Mouse (Mus musculus) bone marrow, adult 2 months (tissue): ENCODE measurements around the gene Sos1. TPM values are rescaled to one million over a fixed set of nuclear protein-coding genes. Genes with fewer than 3 reads are reported as not detected.

ENCODE experiments used
- H3K27ac ChIP-seq: fragments of 200-500 bp; 2 replicates; pipeline ENCODE4 v1.5.1; 2012; ENCODE audit warnings: low read depth, mild to moderate bottlenecking, control low read depth, inconsistent platforms, low read length; ENCODE audit not compliant: control insufficient read depth, poor library complexity, insufficient read depth
- H3K4me1 ChIP-seq: fragments of 200-500 bp; 2 replicates; pipeline ENCODE4 v1.6.1; 2011; ENCODE audit warnings: low read length; ENCODE audit not compliant: control insufficient read depth, insufficient read depth
- H3K4me3 ChIP-seq: fragments of 200-500 bp; replicated peaks from 2 replicates; pipeline ENCODE3; 2011; ENCODE audit warnings: mild to moderate bottlenecking, low read depth, low read length, control low read depth; ENCODE audit not compliant: control insufficient read depth
- CTCF ChIP-seq: fragments of 200-500 bp; IDR thresholded peaks from 2 replicates; pipeline ENCODE4 v1.5.1; 2011; ENCODE audit warnings: low read length, control low read depth; ENCODE audit not compliant: control insufficient read depth, insufficient read depth
- POLR2A ChIP-seq: fragments of 200-500 bp; IDR thresholded peaks from 2 replicates; pipeline ENCODE4 v1.6.1; 2011; ENCODE audit warnings: low read depth, mild to moderate bottlenecking, control low read depth, low read length, borderline replicate concordance; ENCODE audit not compliant: control insufficient read depth
- WGBS: fragments of 180-500 bp; shearing (Covaris S2); methylation state at CpG from one replicate; pipeline ENCODE4 v1.1.7; 2018; 5-methylcytosine and 5-hydroxymethylcytosine counted together
- polyA plus RNA-seq: library from polyadenylated mRNA; stranded (reverse); fragments of >200 nt; gene quantifications from 2 replicates; pipeline ENCODE4 v1.2.4, GENCODE M21; 2011; ENCODE audit warnings: low replicate concordance; ENCODE audit not compliant: missing spikeins, insufficient read depth, insufficient read length

Gene Sos1
- polyA plus RNA-seq, 1 experiment = 5.5 TPM

DNA sequence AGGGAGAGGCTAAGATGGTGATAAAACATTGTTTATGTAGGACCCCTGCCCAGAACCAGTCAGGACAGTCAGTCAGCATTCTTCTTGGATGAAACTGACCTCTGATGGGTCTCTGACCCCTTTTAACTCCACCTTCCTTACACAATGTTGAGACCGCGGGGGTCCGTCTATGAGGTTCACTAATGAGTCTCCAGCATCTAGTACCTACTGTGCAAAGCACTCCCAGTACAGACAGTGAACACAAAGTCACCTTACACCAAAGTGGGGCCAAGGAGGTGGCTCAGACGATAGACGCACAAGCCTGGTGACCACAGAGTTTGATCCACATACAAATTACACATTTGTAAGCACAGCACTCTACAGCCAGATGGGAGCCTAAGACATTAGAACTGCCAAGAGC lies 20.0 kb downstream of the Sos1 start:
- H3K27ac ChIP-seq = no peak overlapping the region
- 85% methylated on average over 5 of the region's 5 CpGs for WGBS
- TF ChIP-seq POLR2A (no peak), CTCF (no peak)
- H3K4me3 ChIP-seq = no peak overlapping the region
- H3K4me1 ChIP-seq = no peaks in the 10 kb centered on the region

GRCm38 (mm10) chr17:80455648-80456047 lies 24.6 kb downstream of the Sos1 start:
- TF ChIP-seq POLR2A (no peak), CTCF (0 out of 2 replicates have a peak, but pooled peaks have one; percentile 11)
- WGBS = 19% methylated on average over 2 of the region's 2 CpGs
- H3K4me3 ChIP-seq = no peak overlapping the region
- no peak overlapping the region for H3K27ac ChIP-seq
- H3K4me1 ChIP-seq = no peaks in the 10 kb centered on the region; the same call in 1 of the 2 replicates

DNA sequence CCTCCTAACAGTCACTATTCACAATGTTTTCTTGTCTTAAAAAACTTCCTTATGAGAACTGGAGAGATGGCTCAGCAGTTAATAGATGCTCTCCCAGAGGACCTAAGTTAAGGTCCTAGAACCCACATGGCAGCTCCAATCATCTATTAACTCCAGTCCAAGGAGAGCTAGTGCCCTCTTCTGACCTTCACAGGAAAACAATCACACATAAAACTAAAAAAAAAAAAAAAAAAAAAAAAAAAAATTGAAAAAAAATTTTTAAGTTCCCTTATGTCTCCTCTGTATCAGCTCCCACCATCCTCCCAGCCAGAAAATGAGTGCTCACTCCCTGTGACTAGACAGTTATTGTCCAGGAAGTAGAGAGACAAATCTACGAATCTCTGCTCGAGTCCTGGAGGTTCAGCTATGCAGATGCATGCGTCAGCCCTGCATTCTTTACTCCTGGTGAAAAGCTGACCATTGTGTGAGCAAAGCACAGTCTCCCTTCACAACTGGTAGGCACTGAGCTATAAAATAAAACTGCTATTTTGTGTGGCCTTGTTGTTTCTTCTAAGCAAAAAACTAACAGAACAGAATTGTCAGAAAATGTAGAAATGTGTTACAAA lies 29.7 kb downstream of the Sos1 start:
- H3K4me1 ChIP-seq = no peaks in the 10 kb centered on the region; the same call in 1 of the 2 replicates
- TF ChIP-seq POLR2A = no peak
- no peak for TF ChIP-seq CTCF
- 83% methylated on average over 3 of the region's 3 CpGs for WGBS

GRCm38 (mm10) chr17:80446470-80446869 lies 33.8 kb downstream of the Sos1 start:
- 92% methylated on average over 5 of the region's 5 CpGs for WGBS
- Histone ChIP-seq H3K4me3 (no peak overlapping the region), H3K4me1 (no peaks in the 10 kb centered on the region; the same call in 1 of the 2 replicates), H3K27ac (no peak overlapping the region)
- TF ChIP-seq CTCF = no peak
- TF ChIP-seq POLR2A = no peak

More for the DNA sequence above, 29.7 kb downstream of the Sos1 start:
- Histone ChIP-seq H3K4me3 (no peak overlapping the region), H3K27ac (no peak overlapping the region)

GRCm38 (mm10) chr17:80445433-80445832 lies 34.8 kb downstream of the Sos1 start:
- WGBS = 92% methylated on average over 7 of the region's 7 CpGs
- Histone ChIP-seq H3K4me1 (no peaks in the 10 kb centered on the region), H3K27ac (no peak overlapping the region), H3K4me3 (no peak overlapping the region)
- no peak for TF ChIP-seq POLR2A
- TF ChIP-seq CTCF = no peak

DNA sequence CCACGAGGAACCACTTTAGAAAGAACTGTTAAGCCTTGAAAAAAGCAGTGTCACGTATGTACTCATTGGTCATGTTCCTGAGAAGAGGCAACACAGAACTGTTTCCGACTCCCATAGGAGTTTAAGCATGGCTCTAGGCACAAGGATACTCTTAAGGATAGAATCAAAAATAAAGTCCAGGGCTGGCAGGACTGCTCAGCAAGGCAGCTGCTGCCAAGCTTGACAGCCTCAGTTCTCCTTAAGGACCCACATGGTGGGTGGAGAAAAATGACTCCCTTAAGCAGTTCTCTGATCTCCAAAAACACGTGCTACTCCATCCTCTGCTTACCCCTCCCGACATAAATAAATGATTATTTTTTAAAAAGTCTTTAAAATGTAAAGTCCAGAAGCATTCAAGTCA lies 44.6 kb downstream of the Sos1 start:
- TF ChIP-seq CTCF = no peak
- TF ChIP-seq POLR2A = no peak
- WGBS = 81% methylated on average over 5 of the region's 5 CpGs
- Histone ChIP-seq H3K27ac (no peak overlapping the region), H3K4me3 (no peak overlapping the region), H3K4me1 (no peaks in the 10 kb centered on the region)

DNA sequence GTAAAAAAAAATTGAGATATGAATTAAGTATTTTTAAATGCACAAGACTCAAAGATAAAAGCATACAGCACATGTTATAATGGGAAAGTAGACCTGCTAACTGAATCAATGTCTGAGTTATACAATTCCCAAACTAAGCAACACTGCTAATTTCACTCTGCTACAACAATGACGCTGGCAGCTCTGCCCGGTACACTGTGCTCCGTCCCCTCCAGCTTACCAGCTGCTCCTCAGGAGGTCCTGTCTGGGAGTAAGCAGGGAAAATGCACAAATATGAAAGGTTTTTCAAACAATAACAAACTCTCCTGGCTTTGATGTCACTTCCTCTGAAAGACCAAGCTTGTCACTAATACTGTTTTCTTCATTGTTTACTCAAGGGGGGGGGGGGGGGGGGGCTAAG lies 45.8 kb downstream of the Sos1 start:
- WGBS = 89% methylated on average over 3 of the region's 3 CpGs
- no peak for TF ChIP-seq CTCF
- no peak for TF ChIP-seq POLR2A
- H3K4me1 ChIP-seq = no peaks in the 10 kb centered on the region
- H3K4me3 ChIP-seq = no peak overlapping the region
- no peak overlapping the region for H3K27ac ChIP-seq

DNA sequence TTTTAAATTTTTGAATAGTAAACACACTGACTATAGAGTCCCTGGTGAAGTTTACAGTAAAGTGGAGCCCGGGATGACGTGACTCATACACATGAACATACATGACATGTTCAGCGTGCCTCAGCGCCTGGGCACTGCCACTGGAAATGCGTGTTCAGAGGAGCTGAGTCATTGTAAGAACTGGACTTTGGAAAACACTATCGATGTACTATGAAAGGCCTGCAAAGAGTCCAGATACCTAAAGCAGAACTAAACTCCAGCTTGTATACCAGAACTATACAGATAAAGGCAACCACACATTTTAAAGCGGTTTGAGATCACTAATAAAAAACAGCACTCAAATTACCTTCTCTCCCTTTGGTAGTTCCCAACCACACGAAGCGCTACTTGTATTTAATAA lies 48.3 kb downstream of the Sos1 start:
- Histone ChIP-seq H3K27ac (no peak overlapping the region), H3K4me3 (no peak overlapping the region), H3K4me1 (no peaks in the 10 kb centered on the region)
- 87% methylated on average over 9 of the region's 9 CpGs for WGBS
- no peak for TF ChIP-seq POLR2A
- TF ChIP-seq CTCF = no peak

- H3K4me1 ChIP-seq = no peaks in the 10 kb centered on the region
- 87% methylated on average over 2 of the region's 2 CpGs for WGBS
- H3K27ac ChIP-seq = no peak overlapping the region
- no peak for TF ChIP-seq POLR2A
- no peak for TF ChIP-seq CTCF
- no peak overlapping the region for H3K4me3 ChIP-seq
Observed at GRCm38 (mm10) chr17:80427966-80428365, 52.3 kb downstream of the Sos1 start.
